Mouse (Mus musculus) kidney, adult 2 months (tissue): Measurements from ENCODE around the gene Taf8.

Experiments
- CTCF ChIP-seq: fragments of 200-500 bp; conservative IDR thresholded peaks from 2 replicates; pipeline ENCODE4 v1.5.1; 2011; ENCODE audit warnings: low read depth, mild to moderate bottlenecking, control low read depth, low read length, moderate library complexity, mixed read lengths; ENCODE audit not compliant: insufficient read depth, insufficient read length
- POLR2A ChIP-seq: fragments of 200-500 bp; IDR thresholded peaks from one replicate; pipeline ENCODE4 v1.6.1; 2011; ENCODE audit warnings: low read depth, low read length, control low read depth

DNA sequence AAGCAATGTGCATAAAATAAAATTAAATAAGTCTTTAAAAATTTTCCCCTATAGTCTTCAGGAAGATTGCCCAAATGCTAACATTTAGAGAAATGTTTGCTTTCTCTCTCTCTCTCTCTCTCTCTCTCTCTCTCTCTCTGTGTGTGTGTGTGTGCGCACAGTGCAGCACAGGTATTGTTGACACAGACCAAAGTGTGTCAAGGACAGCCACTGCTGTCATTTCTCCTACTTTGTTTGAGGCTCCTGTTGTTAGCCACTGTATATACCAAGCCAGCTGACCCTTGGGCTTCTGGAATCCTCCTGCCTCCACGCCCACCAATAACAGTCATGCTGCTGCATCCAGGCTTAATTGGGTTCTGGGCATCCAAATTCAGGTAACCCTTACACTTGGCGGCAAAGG is 36.0 kb upstream of the Taf8 start:
- no peak for TF ChIP-seq CTCF
- no peak for TF ChIP-seq POLR2A
